Mouse (Mus musculus): ENCODE results near the gene Pcsk4. TPM values are rescaled to one million over a fixed set of nuclear protein-coding genes. Genes with fewer than 3 reads are reported as not detected.

Pcsk4 gene
- total and polyA plus RNA-seq, 3 experiments, result 1.8 to 15.9 (median 3.4) TPM

- no peak for DNase-seq
These were observed 57.3 kb downstream of the Pcsk4 start for GRCm38 (mm10) chr10:80271870-80272585.

Small RNA genes lying within 50 kb of the gene (microRNA-seq; reads per million reads assigned to microRNA genes)
- gene Mir6911, result 0.41 to 0.44 reads per million in 2 experiments

Other genes with a start within 250 kb of the Pcsk4 start
- 10 to 100 TPM; 38.5 to 59.3 TPM for gene Sbno2, start 223.9 kb downstream of the Pcsk4 start, total RNA-seq (2021)
- gene Sbno2, start 223.9 kb downstream of the Pcsk4 start, polyA plus RNA-seq (2012; rRNA removed), result 102 and 120 TPM in 2 replicates
- gene Stk11, start 213.7 kb downstream of the Pcsk4 start, total RNA-seq (2021), result 100 to 1,000 TPM; 153 to 156 TPM
- 151 and 159 TPM in 2 replicates for gene Stk11, start 213.7 kb downstream of the Pcsk4 start, polyA plus RNA-seq (2012; rRNA removed)
- 100 to 1,000 TPM; 654 to 778 TPM for gene Atp5d, start 190.9 kb downstream of the Pcsk4 start, total RNA-seq (2021)
- gene Atp5d, start 190.9 kb downstream of the Pcsk4 start, polyA plus RNA-seq (2012; rRNA removed), result 5,895 and 6,727 TPM in 2 replicates
- 100 to 1,000 TPM in 1 of 2 experiments, 10 to 100 TPM in 1; 74.5 to 118 TPM for gene Cbarp, start 188.7 kb downstream of the Pcsk4 start, total RNA-seq (2021)
- gene Cbarp, start 188.7 kb downstream of the Pcsk4 start, polyA plus RNA-seq (2012; rRNA removed), result 84.3 and 84.6 TPM in 2 replicates
- 100 to 1,000 TPM in 1 of 2 experiments, 10 to 100 TPM in 1; 75.8 to 115 TPM for gene Midn, start 181.2 kb downstream of the Pcsk4 start, total RNA-seq (2021)
- 233 and 269 TPM in 2 replicates for gene Midn, start 181.2 kb downstream of the Pcsk4 start, polyA plus RNA-seq (2012; rRNA removed)
- 10 to 100 TPM; 30.6 to 77.0 TPM for gene Cirbp, start 163.5 kb downstream of the Pcsk4 start, total RNA-seq (2021)
- gene Cirbp, start 163.5 kb downstream of the Pcsk4 start, polyA plus RNA-seq (2012; rRNA removed), result 108 and 152 TPM in 2 replicates
- 10 to 100 TPM; 14.0 to 21.7 TPM for gene 1600002K03Rik, start 156.6 kb downstream of the Pcsk4 start, total RNA-seq (2021)
- 25.9 and 34.5 TPM in 2 replicates for gene 1600002K03Rik, start 156.6 kb downstream of the Pcsk4 start, polyA plus RNA-seq (2012; rRNA removed)
- 1 to 10 TPM; 1.8 to 5.2 TPM for gene Efna2, start 150.0 kb downstream of the Pcsk4 start, total RNA-seq (2021)
- 10.2 and 15.6 TPM in 2 replicates for gene Efna2, start 150.0 kb downstream of the Pcsk4 start, polyA plus RNA-seq (2012; rRNA removed)
- 10 to 100 TPM; 13.5 to 24.4 TPM for gene Mum1, start 103.1 kb downstream of the Pcsk4 start, total RNA-seq (2021)
- gene Mum1, start 103.1 kb downstream of the Pcsk4 start, polyA plus RNA-seq (2012; rRNA removed), result 23.0 and 24.6 TPM in 2 replicates
- 100 to 1,000 TPM; 295 to 337 TPM for gene Ndufs7, start 80.4 kb downstream of the Pcsk4 start, total RNA-seq (2021)
- 1,122 and 1,204 TPM in 2 replicates for gene Ndufs7, start 80.4 kb downstream of the Pcsk4 start, polyA plus RNA-seq (2012; rRNA removed)
- gene Gamt, start 68.5 kb downstream of the Pcsk4 start, total RNA-seq (2021), result 100 to 1,000 TPM; 246 to 281 TPM
- 820 and 833 TPM in 2 replicates for gene Gamt, start 68.5 kb downstream of the Pcsk4 start, polyA plus RNA-seq (2012; rRNA removed)
- gene Dazap1, start 68.0 kb downstream of the Pcsk4 start, total RNA-seq (2021), result 100 to 1,000 TPM in 1 of 2 experiments, 10 to 100 TPM in 1; 72.1 to 101 TPM
- 102 and 119 TPM in 2 replicates for gene Dazap1, start 68.0 kb downstream of the Pcsk4 start, polyA plus RNA-seq (2012; rRNA removed)
- 1,000 to 10,000 TPM; 1,320 to 1,332 TPM for gene Rps15, start 37.0 kb downstream of the Pcsk4 start, total RNA-seq (2021)
- gene Rps15, start 37.0 kb downstream of the Pcsk4 start, polyA plus RNA-seq (2012; rRNA removed), result 1,020 and 1,031 TPM in 2 replicates
- gene Apc2, start 33.5 kb downstream of the Pcsk4 start, total RNA-seq (2021), result 1 to 10 TPM in 1 of 2 experiments, under 1 TPM in 1; 0.72 to 3.0 TPM
- gene Apc2, start 33.5 kb downstream of the Pcsk4 start, polyA plus RNA-seq (2012; rRNA removed), result 2.5 and 4.0 TPM in 2 replicates
- gene 2310011J03Rik, start 9.0 kb downstream of the Pcsk4 start, total RNA-seq (2021), result 10 to 100 TPM; 21.6 to 32.5 TPM
- gene 2310011J03Rik, start 9.0 kb downstream of the Pcsk4 start, polyA plus RNA-seq (2012; rRNA removed), result 57.0 and 61.7 TPM in 2 replicates
- 10 to 100 TPM; 11.1 to 15.6 TPM for gene Reep6, start 455 bp upstream of the Pcsk4 start, total RNA-seq (2021)
- gene Reep6, start 455 bp upstream of the Pcsk4 start, polyA plus RNA-seq (2012; rRNA removed), result 11.3 and 15.7 TPM in 2 replicates
- 10 to 100 TPM in 1 of 2 experiments, 1 to 10 TPM in 1; 8.0 to 10.3 TPM for gene Adamtsl5, start 18.9 kb upstream of the Pcsk4 start, total RNA-seq (2021)
- gene Adamtsl5, start 18.9 kb upstream of the Pcsk4 start, polyA plus RNA-seq (2012; rRNA removed), result 35.1 and 41.5 TPM in 2 replicates
- under 1 TPM; 0.14 to 0.45 TPM for gene Plk5, start 27.0 kb upstream of the Pcsk4 start, total RNA-seq (2021)
- 1.5 and 2.6 TPM in 2 replicates for gene Plk5, start 27.0 kb upstream of the Pcsk4 start, polyA plus RNA-seq (2012; rRNA removed)
- 10 to 100 TPM; 19.2 to 19.5 TPM for gene Mex3d, start 58.2 kb upstream of the Pcsk4 start, total RNA-seq (2021)
- 60.7 and 61.5 TPM in 2 replicates for gene Mex3d, start 58.2 kb upstream of the Pcsk4 start, polyA plus RNA-seq (2012; rRNA removed)
- gene Mbd3, start 70.1 kb upstream of the Pcsk4 start, total RNA-seq (2021), result 100 to 1,000 TPM; 125 to 146 TPM
- 158 and 165 TPM in 2 replicates for gene Mbd3, start 70.1 kb upstream of the Pcsk4 start, polyA plus RNA-seq (2012; rRNA removed)
- 1,000 to 10,000 TPM in 1 of 2 experiments, 100 to 1,000 TPM in 1; 714 to 1,027 TPM for gene Uqcr11, start 77.3 kb upstream of the Pcsk4 start, total RNA-seq (2021)
- gene Uqcr11, start 77.3 kb upstream of the Pcsk4 start, polyA plus RNA-seq (2012; rRNA removed), result 2,955 and 2,958 TPM in 2 replicates
- 10 to 100 TPM; 46.6 to 55.4 TPM for gene Tcf3, start 104.1 kb upstream of the Pcsk4 start, total RNA-seq (2021)
- 148 and 152 TPM in 2 replicates for gene Tcf3, start 104.1 kb upstream of the Pcsk4 start, polyA plus RNA-seq (2012; rRNA removed)
- not detected for gene Onecut3, start 165.3 kb upstream of the Pcsk4 start, total RNA-seq (2021)
- not detected in 2 replicates for gene Onecut3, start 165.3 kb upstream of the Pcsk4 start, polyA plus RNA-seq (2012; rRNA removed)
- 1 to 10 TPM in 1 of 2 experiments, under 1 TPM in 1; 0.52 to 1.1 TPM for gene Atp8b3, start 209.6 kb upstream of the Pcsk4 start, total RNA-seq (2021)
- gene Atp8b3, start 209.6 kb upstream of the Pcsk4 start, polyA plus RNA-seq (2012; rRNA removed), result 0.16 and 0.21 TPM in 2 replicates
- gene Rexo1, start 232.1 kb upstream of the Pcsk4 start, total RNA-seq (2021), result 10 to 100 TPM; 37.1 to 41.8 TPM
- 88.8 and 105 TPM in 2 replicates for gene Rexo1, start 232.1 kb upstream of the Pcsk4 start, polyA plus RNA-seq (2012; rRNA removed)
- 10 to 100 TPM in 1 of 2 experiments, 1 to 10 TPM in 1; 9.6 to 10.6 TPM for gene Klf16, start 247.8 kb upstream of the Pcsk4 start, total RNA-seq (2021)
- gene Klf16, start 247.8 kb upstream of the Pcsk4 start, polyA plus RNA-seq (2012; rRNA removed), result 39.5 and 48.0 TPM in 2 replicates

Data from adrenal gland, adult 2 months (tissue).